Mouse (Mus musculus) intestine, embryonic 14.5 days (tissue): Measurements from ENCODE around the gene Gm10282. TPM values are rescaled to one million over a fixed set of nuclear protein-coding genes. Genes with fewer than 3 reads are reported as not detected.

ENCODE experiments used
- ATAC-seq: fragments of 200-750 bp; cut with Nextera tagmentation; replicated peaks from 2 replicates; pipeline ENCODE4 v1.8.0; 2017; ENCODE audit warnings: low read depth, moderate number of reproducible peaks, moderate TSS enrichment, moderate library complexity; ENCODE audit not compliant: low FRiP score, low TSS enrichment
- DNase-seq: peaks from one replicate; pipeline ENCODE4 v3.0.0-alpha.2; 2018; ENCODE audit warnings: low spot score
- H3K27ac ChIP-seq: fragments of 300-500 bp; sonication (generic); 2 replicates; pipeline ENCODE4 v1.5.1; 2014; ENCODE audit warnings: low read depth, mild to moderate bottlenecking, control low read depth
- H3K27me3 ChIP-seq: fragments of 300-500 bp; sonication (generic); replicated peaks from 2 replicates; pipeline ENCODE4 v1.6.1; 2014; ENCODE audit warnings: low read length, control low read depth; ENCODE audit not compliant: control insufficient read depth, insufficient read depth
- H3K36me3 ChIP-seq: fragments of 300-500 bp; sonication (generic); 2 replicates; pipeline ENCODE4 v1.6.1; 2014; ENCODE audit warnings: low read length, control low read depth; ENCODE audit not compliant: control insufficient read depth, insufficient read depth
- H3K4me1 ChIP-seq: fragments of 300-500 bp; sonication (generic); replicated peaks from 2 replicates; pipeline ENCODE4 v1.6.1; 2014; ENCODE audit warnings: low read length, control low read depth, mixed read lengths; ENCODE audit not compliant: control insufficient read depth, insufficient read depth
- H3K4me2 ChIP-seq: fragments of 300-500 bp; sonication (generic); 2 replicates; pipeline ENCODE4 v1.6.1; 2014; ENCODE audit warnings: low read length
- H3K4me3 ChIP-seq: fragments of 300-500 bp; sonication (generic); 2 replicates; pipeline ENCODE4 v1.5.1; 2014; ENCODE audit warnings: low read depth, low read length, control low read depth, mixed read lengths
- H3K9ac ChIP-seq: fragments of 300-500 bp; sonication (generic); 2 replicates; pipeline ENCODE4 v1.6.1; 2014; ENCODE audit warnings: mild to moderate bottlenecking, low read length
- H3K9me3 ChIP-seq: fragments of 300-500 bp; sonication (generic); 2 replicates; pipeline ENCODE4 v1.6.1; 2016; ENCODE audit warnings: low read length, control low read depth; ENCODE audit not compliant: control insufficient read depth
- WGBS: fragments of 180-500 bp; shearing (Covaris S2); extraction: QIAGEN DNeasy Blood & Tissue Kit; methylation state at CpG from one replicate; pipeline ENCODE4 v1.1.7; 2014; 5-methylcytosine and 5-hydroxymethylcytosine counted together
- polyA plus RNA-seq: library from polyadenylated mRNA; unstranded; fragments of >200 nt; fragmentation: Nextera tagmentation; extraction: Ambion mirVana; gene quantifications from 2 replicates; pipeline ENCODE4 v1.2.1, GENCODE M21; 2014

Gm10282 gene
- polyA plus RNA-seq, 1 experiment from 2014 or later = 31.1 TPM

DNA sequence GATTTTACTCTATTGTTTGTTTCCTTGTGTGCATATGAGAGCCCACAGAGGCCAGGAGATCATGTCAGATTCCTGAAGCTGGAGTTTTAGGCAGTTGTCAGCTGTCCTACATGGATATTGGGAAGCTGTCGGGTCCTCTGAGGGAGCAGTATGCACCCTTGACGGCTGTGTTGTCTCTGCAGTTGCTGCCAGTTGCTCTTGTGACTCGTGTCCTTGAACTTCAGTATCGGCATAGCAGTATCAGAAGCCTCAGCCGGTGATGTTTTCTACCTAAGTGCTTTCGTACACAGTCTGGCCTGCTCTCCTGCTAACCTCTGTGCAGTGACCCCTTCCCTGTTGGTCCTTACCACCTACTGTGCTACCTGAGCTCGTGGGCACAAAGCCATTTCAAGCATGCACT lies 41.6 kb downstream of the Gm10282 start:
- H3K4me1 ChIP-seq = no peaks in the 10 kb centered on the region
- H3K27me3 ChIP-seq = no peaks in the 10 kb centered on the region
- H3K4me2 ChIP-seq = no peak overlapping the region
- 61% methylated on average over 7 of the region's 7 CpGs for WGBS
- H3K36me3 ChIP-seq = no peaks in the 10 kb centered on the region
- ATAC-seq (no peak), DNase-seq (no peak)
- H3K9ac ChIP-seq = no peak overlapping the region
- H3K9me3 ChIP-seq = no peaks in the 10 kb centered on the region
- no peak overlapping the region for H3K27ac ChIP-seq
- H3K4me3 ChIP-seq = no peak overlapping the region

DNA sequence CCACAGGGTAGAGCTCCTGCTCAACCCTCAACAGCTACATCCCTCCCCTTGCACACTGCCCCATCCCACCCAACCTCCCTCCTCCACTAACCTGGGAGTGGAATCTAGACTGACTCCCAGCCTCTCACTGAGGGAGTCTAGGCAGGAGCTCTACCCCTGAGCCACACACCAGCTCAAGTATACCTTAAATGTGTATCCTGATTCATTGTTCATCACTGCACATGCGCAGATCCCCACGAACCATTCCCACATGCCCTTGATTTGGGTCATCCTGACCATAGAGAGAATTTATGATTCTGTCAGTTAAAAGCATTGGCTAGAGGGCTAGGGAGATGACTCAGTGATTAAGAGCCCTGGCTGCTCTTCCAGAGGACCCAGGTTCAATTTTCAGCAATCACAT lies 42.3 kb downstream of the Gm10282 start:
- Histone ChIP-seq H3K9me3 (no peaks in the 10 kb centered on the region), H3K4me1 (no peaks in the 10 kb centered on the region), H3K27ac (no peak overlapping the region), H3K4me3 (no peak overlapping the region), H3K27me3 (no peaks in the 10 kb centered on the region), H3K4me2 (no peak overlapping the region), H3K36me3 (no peaks in the 10 kb centered on the region), H3K9ac (no peak overlapping the region)
- ATAC-seq (no peak), DNase-seq (no peak)
- 80% methylated on average over 2 of the region's 2 CpGs for WGBS

DNA sequence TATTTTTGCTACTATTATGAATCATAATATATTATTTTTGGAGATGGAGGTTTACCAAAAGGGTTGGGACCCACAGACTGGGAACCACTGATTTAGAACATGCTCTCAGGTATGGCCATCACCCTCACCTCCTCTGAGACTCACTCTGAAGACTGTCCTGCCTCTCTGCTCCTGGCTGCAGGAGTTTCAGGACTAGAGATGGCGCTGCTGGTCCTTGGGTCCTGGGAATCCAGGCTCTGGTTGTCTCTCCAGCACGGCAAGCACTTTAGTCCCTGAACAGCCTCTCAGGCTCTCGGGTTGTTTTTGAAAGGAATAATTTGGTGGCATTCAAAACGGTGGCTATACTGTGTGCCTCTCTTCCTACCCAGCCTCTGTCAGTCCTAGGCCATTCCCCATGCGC lies 43.2 kb downstream of the Gm10282 start:
- Histone ChIP-seq H3K27me3 (no peaks in the 10 kb centered on the region), H3K4me2 (no peak overlapping the region), H3K27ac (no peak overlapping the region), H3K4me3 (no peak overlapping the region), H3K4me1 (no peaks in the 10 kb centered on the region), H3K9ac (no peak overlapping the region), H3K9me3 (no peaks in the 10 kb centered on the region), H3K36me3 (no peaks in the 10 kb centered on the region)
- DNase-seq (no peak), ATAC-seq (no peak)
- 51% methylated on average over 5 of the region's 5 CpGs for WGBS

GRCm38 (mm10) chr8:72261431-72261830 lies 43.6 kb downstream of the Gm10282 start:
- Histone ChIP-seq H3K4me1 (no peaks in the 10 kb centered on the region), H3K9ac (no peak overlapping the region), H3K27ac (no peak overlapping the region), H3K4me3 (no peak overlapping the region), H3K9me3 (no peaks in the 10 kb centered on the region), H3K4me2 (no peak overlapping the region), H3K36me3 (no peaks in the 10 kb centered on the region), H3K27me3 (no peaks in the 10 kb centered on the region)
- ATAC-seq = peak; percentile 32; the same call in 1 of the 2 replicates
- no peak for DNase-seq

GRCm38 (mm10) chr8:72261019-72261418 lies 44.0 kb downstream of the Gm10282 start:
- Histone ChIP-seq H3K9ac (no peak overlapping the region), H3K27me3 (no peaks in the 10 kb centered on the region), H3K4me2 (no peak overlapping the region), H3K4me1 (no peaks in the 10 kb centered on the region), H3K27ac (no peak overlapping the region), H3K36me3 (no peaks in the 10 kb centered on the region), H3K9me3 (no peaks in the 10 kb centered on the region), H3K4me3 (no peak overlapping the region)
- WGBS = 34% methylated on average over 2 of the region's 2 CpGs
- DNase-seq (peak; percentile 79), ATAC-seq (peak; percentile 57)

DNA sequence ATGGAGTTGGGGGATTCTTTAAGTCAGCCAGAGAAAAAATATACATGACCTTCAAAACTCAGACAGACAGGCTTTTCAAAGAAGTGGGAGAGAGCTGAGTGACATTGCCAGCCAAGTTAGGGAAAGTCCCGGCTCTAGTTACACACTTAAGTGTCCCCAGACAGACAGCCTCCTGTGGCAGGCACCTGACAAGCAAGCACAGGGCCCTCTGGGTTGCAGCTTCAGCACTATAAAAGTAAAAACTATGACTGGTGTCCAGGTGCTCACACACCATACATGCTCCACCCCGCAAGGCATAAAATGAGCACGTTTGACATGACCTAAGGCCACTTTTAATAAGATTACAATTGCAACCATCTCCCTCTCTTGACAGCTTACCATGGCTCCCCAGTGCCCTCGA lies 44.5 kb downstream of the Gm10282 start:
- WGBS = 61% methylated on average over 4 of the region's 4 CpGs
- H3K36me3 ChIP-seq = 0 out of 2 replicates have a peak, but pooled peaks cover 4% of the 10 kb centered on the region
- no peaks in the 10 kb centered on the region for H3K9me3 ChIP-seq
- H3K27ac ChIP-seq = no peak overlapping the region
- no peaks in the 10 kb centered on the region for H3K4me1 ChIP-seq
- H3K27me3 ChIP-seq = no peaks in the 10 kb centered on the region
- ATAC-seq = no peak
- no peak overlapping the region for H3K4me2 ChIP-seq
- DNase-seq = no peak
- no peak overlapping the region for H3K9ac ChIP-seq
- H3K4me3 ChIP-seq = no peak overlapping the region

DNA sequence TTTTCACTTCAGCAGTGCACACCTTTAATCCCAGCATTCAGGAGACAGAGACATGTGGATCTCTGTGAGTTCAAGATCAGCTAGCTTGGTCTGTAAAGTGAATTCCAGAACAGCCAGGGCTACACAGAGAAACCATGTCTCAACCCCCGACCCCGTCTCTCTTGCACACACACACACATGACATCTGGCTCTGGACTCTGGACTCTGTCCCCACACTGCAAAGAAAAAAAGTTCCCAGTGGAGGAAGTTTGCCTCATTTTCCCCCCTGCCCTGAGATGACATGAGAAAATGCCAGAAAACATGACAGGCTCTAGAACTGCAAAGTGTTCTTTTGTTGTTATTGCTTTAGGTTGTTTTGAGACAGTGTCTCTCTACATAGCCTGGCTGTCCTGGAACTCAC lies 45.2 kb downstream of the Gm10282 start:
- WGBS = 62% methylated on average over 2 of the region's 2 CpGs
- Histone ChIP-seq H3K4me2 (no peak overlapping the region), H3K27me3 (no peaks in the 10 kb centered on the region), H3K4me1 (no peaks in the 10 kb centered on the region), H3K9me3 (no peaks in the 10 kb centered on the region), H3K27ac (no peak overlapping the region), H3K36me3 (0 out of 2 replicates have a peak, but pooled peaks cover 11% of the 10 kb centered on the region), H3K9ac (no peak overlapping the region), H3K4me3 (no peak overlapping the region)
- no peak for ATAC-seq
- DNase-seq = no peak

- 96% methylated on average over 1 of the region's 1 CpGs for WGBS
- ATAC-seq = no peak
These were observed 47.2 kb downstream of the Gm10282 start for GRCm38 (mm10) chr8:72257902-72258238.

DNA sequence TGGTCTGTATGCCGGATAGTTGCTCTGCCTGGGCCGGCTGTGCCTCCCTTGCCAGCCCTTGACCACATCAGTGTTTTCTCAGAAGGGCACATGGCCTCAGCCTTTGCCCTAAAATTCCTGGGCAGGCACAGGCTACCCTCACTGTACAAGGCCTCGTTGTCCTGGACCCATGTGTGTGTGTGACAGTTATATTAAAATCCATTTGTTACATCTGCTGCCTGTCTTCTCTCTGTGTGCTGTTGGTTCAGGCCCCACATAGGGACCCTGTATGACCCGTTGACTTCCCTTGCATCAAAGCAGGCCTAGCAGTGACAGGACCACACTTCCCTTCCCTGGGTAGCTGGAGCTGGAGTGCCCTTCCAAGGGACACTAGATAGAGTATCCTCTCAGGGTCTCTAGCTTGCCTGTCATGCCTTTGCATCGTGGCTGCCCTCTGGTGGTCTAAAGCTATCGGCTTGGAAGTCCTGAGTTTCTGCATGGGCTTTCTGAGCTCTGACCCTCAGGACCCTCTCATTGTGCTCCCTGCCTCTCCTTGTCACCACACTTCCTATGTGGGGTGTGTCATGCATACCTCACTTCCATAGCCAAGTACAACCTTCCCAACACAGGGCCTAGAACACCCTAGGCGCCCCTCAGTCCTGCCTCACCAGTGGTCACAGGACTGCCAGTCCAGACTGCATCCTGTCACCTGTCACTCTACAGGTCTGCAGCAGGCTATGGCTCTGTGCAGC lies 47.7 kb downstream of the Gm10282 start:
- no peaks in the 10 kb centered on the region for H3K27me3 ChIP-seq
- DNase-seq (peak; percentile 70), ATAC-seq (0 out of 2 replicates have a peak, but pooled peaks have one; percentile 30)
- H3K4me3 ChIP-seq = no peak overlapping the region
- H3K9me3 ChIP-seq = no peaks in the 10 kb centered on the region
- 57% methylated on average over 7 of the region's 7 CpGs for WGBS
- H3K9ac ChIP-seq = no peak overlapping the region
- peaks cover 23% of the 10 kb centered on the region for H3K36me3 ChIP-seq
- no peak overlapping the region for H3K4me2 ChIP-seq
- no peak overlapping the region for H3K27ac ChIP-seq
- H3K4me1 ChIP-seq = no peaks in the 10 kb centered on the region

More at GRCm38 (mm10) chr8:72257902-72258238, 47.2 kb downstream of the Gm10282 start:
- Histone ChIP-seq H3K9ac (no peak overlapping the region), H3K9me3 (no peaks in the 10 kb centered on the region), H3K4me3 (no peak overlapping the region), H3K36me3 (peaks cover 18% of the 10 kb centered on the region), H3K27me3 (no peaks in the 10 kb centered on the region), H3K4me2 (no peak overlapping the region), H3K27ac (no peak overlapping the region), H3K4me1 (no peaks in the 10 kb centered on the region)
- DNase-seq = no peak
